Mouse (Mus musculus): ENCODE results near the gene Slc10a4. TPM values are rescaled to one million over a fixed set of nuclear protein-coding genes. Genes with fewer than 3 reads are reported as not detected.

The Slc10a4 gene
- polyA plus RNA-seq, 1 experiment from 2014 or later: 28.9 TPM

DNA sequence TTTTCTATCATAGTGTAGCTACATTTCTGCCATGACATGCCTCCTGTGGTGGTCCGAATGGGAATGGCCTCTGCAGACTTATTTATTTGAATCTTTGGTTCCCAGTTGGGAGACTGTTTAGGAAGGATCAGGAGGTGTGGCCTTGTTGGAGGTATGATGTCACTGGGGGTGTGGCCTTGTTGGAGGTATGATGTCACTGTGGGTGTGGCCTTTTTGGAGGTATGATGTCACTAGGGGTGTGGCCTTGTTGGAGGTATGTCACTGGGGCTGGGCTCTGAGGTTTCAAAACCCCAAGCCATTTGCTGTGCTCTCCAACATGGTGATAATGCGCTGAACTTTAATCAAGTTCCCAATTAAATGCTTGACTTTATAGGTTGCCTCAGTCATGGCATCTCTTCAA is 37.4 kb downstream of the Slc10a4 start:
- Histone ChIP-seq H3K36me3 (ENCODE audit: control insufficient read depth, insufficient read depth, low read length) (peaks cover 29% of the 10 kb centered on the region), H3K4me2 (ENCODE audit: low read length) (no peak overlapping the region), H3K9ac (ENCODE audit: low read depth, low read length) (no peak overlapping the region), H3K27ac (ENCODE audit: low read length) (no peak overlapping the region), H3K4me1 (ENCODE audit: control insufficient read depth, insufficient read depth, low read length) (no peaks in the 10 kb centered on the region), H3K27me3 (ENCODE audit: control insufficient read depth, insufficient read depth, low read depth, low read length) (no peaks in the 10 kb centered on the region), H3K4me3 (ENCODE audit: low read depth, low read length) (no peak overlapping the region), H3K9me3 (replicated peaks; ENCODE audit: control insufficient read depth, low read length, poor library complexity, severe bottlenecking) (no peaks in the 10 kb centered on the region)
- no peak for ATAC-seq
- WGBS: 100% methylated on average over 2 of the region's 2 CpGs

DNA sequence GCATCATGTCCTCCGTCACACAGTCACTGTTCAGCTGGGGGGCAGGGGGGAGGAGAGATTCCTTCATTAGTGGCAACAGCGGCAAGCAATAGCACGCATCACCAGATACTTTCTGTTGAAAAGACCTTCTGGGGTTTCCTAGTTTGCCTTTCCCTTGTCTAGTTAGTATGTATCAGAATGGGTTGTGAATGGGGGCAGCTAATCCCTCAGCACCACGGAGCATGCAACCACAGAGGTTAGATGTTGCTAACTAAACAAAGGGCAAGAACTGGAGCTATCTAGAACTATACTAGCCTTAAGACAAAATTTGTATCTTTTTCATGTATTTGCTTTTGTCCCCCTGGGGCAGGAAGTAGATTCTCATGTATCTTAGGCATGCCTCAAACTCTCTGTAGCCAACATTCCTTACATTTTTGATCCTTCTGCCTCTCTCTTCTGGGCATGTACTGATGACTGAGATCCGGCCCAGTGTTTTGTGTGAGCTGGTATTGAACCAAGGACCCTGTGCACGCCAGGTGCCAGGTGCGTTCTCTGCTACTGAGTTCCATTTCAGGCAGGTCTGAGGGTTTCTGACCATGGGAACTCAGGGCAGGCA is 41.1 kb downstream of the Slc10a4 start:
- WGBS: 84% methylated on average over 7 of the region's 7 CpGs
- Histone ChIP-seq H3K4me1 (ENCODE audit: control insufficient read depth, insufficient read depth, low read length) (no peaks in the 10 kb centered on the region), H3K9ac (ENCODE audit: low read depth, low read length) (no peak overlapping the region), H3K4me2 (ENCODE audit: low read length) (no peak overlapping the region), H3K9me3 (replicated peaks; ENCODE audit: control insufficient read depth, low read length, poor library complexity, severe bottlenecking) (no peaks in the 10 kb centered on the region), H3K36me3 (ENCODE audit: control insufficient read depth, insufficient read depth, low read length) (peaks cover 41% of the 10 kb centered on the region), H3K4me3 (ENCODE audit: low read depth, low read length) (no peak overlapping the region), H3K27ac (ENCODE audit: low read length) (no peak overlapping the region), H3K27me3 (ENCODE audit: control insufficient read depth, insufficient read depth, low read depth, low read length) (no peaks in the 10 kb centered on the region)
- no peak for ATAC-seq

GRCm38 (mm10) chr5:73053933-73054332 is 47.2 kb downstream of the Slc10a4 start:
- WGBS: 95% methylated on average over 8 of the region's 8 CpGs

DNA sequence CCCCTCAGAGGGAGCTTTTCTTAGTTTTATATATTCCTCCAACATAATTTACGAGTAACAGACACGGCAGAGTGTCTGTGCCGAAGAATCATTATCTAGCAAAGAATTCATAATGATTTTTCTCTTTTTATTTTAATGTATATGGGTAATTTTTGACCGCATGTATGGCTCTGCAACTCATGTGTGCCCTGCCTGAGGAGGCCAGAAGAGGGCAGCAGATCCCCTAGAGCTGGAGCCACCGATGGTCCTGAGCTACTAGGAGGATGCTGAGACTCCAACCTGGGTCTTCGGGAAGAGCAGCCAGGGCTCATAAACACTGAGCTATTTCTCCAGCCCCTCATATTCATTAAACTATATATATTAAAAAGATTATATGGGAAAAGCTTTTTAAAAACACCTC is 49.8 kb downstream of the Slc10a4 start:
- H3K36me3 ChIP-seq (ENCODE audit: control insufficient read depth, insufficient read depth, low read length): peaks cover 21% of the 10 kb centered on the region
- 92% methylated on average over 6 of the region's 6 CpGs for WGBS
- no peaks in the 10 kb centered on the region for H3K9me3 ChIP-seq (replicated peaks; ENCODE audit: control insufficient read depth, low read length, poor library complexity, severe bottlenecking)
- H3K27me3 ChIP-seq (ENCODE audit: control insufficient read depth, insufficient read depth, low read depth, low read length): no peaks in the 10 kb centered on the region
- H3K4me2 ChIP-seq (ENCODE audit: low read length): no peak overlapping the region
- no peak overlapping the region for H3K9ac ChIP-seq (ENCODE audit: low read depth, low read length)
- no peak for ATAC-seq
- no peak overlapping the region for H3K4me3 ChIP-seq (ENCODE audit: low read depth, low read length)
- H3K27ac ChIP-seq (ENCODE audit: low read length): no peak overlapping the region
- no peaks in the 10 kb centered on the region for H3K4me1 ChIP-seq (ENCODE audit: control insufficient read depth, insufficient read depth, low read length)

More at GRCm38 (mm10) chr5:73053933-73054332, 47.2 kb downstream of the Slc10a4 start:
- Histone ChIP-seq H3K4me1 (ENCODE audit: control insufficient read depth, insufficient read depth, low read length) (no peaks in the 10 kb centered on the region), H3K9ac (ENCODE audit: low read depth, low read length) (no peak overlapping the region), H3K4me3 (ENCODE audit: low read depth, low read length) (no peak overlapping the region), H3K27me3 (ENCODE audit: control insufficient read depth, insufficient read depth, low read depth, low read length) (no peaks in the 10 kb centered on the region), H3K9me3 (replicated peaks; ENCODE audit: control insufficient read depth, low read length, poor library complexity, severe bottlenecking) (no peaks in the 10 kb centered on the region), H3K4me2 (ENCODE audit: low read length) (no peak overlapping the region), H3K36me3 (ENCODE audit: control insufficient read depth, insufficient read depth, low read length) (peaks cover 33% of the 10 kb centered on the region), H3K27ac (ENCODE audit: low read length) (no peak overlapping the region)
- no peak for ATAC-seq

DNA sequence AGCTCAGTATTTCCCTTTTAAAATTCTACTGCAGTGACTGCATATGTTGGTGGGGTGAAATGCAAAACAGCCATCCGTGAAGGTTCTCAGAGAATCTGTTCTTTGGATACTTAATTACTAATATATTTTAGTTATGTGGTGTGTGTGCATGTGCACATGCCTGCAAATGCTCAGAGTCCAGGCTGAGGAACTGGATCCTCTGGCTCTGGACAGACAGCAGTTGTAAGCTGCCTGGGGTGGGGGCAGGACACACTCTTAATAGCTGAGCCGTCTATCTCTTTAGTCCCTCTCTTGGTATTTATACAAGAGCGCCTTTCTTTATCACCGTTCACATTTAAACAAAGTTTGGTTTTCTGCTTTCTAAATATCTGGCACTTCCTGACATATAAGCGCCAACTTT is 50.3 kb downstream of the Slc10a4 start:
- no peak overlapping the region for H3K4me2 ChIP-seq (ENCODE audit: low read length)
- ATAC-seq: no peak
- H3K4me3 ChIP-seq (ENCODE audit: low read depth, low read length): no peak overlapping the region
- H3K27ac ChIP-seq (ENCODE audit: low read length): no peak overlapping the region
- no peaks in the 10 kb centered on the region for H3K27me3 ChIP-seq (ENCODE audit: control insufficient read depth, insufficient read depth, low read depth, low read length)
- H3K9me3 ChIP-seq (replicated peaks; ENCODE audit: control insufficient read depth, low read length, poor library complexity, severe bottlenecking): no peaks in the 10 kb centered on the region
- H3K4me1 ChIP-seq (ENCODE audit: control insufficient read depth, insufficient read depth, low read length): no peaks in the 10 kb centered on the region
- no peak overlapping the region for H3K9ac ChIP-seq (ENCODE audit: low read depth, low read length)
- H3K36me3 ChIP-seq (ENCODE audit: control insufficient read depth, insufficient read depth, low read length): peaks cover 20% of the 10 kb centered on the region
- WGBS: 92% methylated on average over 5 of the region's 5 CpGs

DNA sequence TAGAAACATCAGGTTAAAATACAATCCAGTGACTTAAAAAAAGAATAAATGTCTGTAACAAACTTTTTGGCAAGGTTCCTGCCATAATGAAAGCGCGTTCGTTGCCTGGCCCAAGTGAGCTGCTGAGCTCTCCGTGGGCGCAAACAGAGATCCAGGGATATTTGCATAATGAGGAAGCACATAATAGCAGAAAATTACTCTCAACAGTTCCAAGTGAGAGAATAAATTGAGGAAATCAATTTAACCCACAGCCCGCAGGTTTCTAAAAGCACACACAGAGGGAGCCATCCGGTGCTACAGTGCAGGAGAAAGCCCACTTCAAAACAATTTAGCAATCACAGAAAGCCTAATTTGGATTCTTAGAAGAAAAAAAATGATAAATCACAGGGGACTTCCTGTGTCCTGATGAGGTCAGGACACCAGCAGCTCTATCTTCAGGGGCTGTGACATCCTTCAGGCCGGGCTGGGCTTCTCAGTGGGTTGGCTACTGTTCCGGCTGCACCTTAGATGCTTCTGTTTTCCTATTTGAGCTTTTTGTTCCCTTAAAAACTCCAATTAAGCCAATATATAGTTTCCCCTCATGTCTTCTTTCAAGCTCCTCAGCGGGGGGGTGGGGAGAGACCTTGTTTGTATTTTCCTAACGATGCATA is 54.9 kb downstream of the Slc10a4 start:
- WGBS: 48% methylated on average over 11 of the region's 11 CpGs
- H3K27ac ChIP-seq (ENCODE audit: low read length): 0 out of 2 replicates have a peak overlapping the region, but pooled peaks have one; percentile 4
- 0 out of 2 replicates have a peak, but pooled peaks have one; percentile 4 for ATAC-seq

More for the DNA sequence above, 54.9 kb downstream of the Slc10a4 start:
- no peak overlapping the region for H3K4me2 ChIP-seq (ENCODE audit: low read length)
- H3K4me3 ChIP-seq (ENCODE audit: low read depth, low read length): no peak overlapping the region
- no peaks in the 10 kb centered on the region for H3K9me3 ChIP-seq (replicated peaks; ENCODE audit: control insufficient read depth, low read length, poor library complexity, severe bottlenecking)
- no peak overlapping the region for H3K9ac ChIP-seq (ENCODE audit: low read depth, low read length)
- H3K4me1 ChIP-seq (ENCODE audit: control insufficient read depth, insufficient read depth, low read length): no peaks in the 10 kb centered on the region
- H3K27me3 ChIP-seq (ENCODE audit: control insufficient read depth, insufficient read depth, low read depth, low read length): no peaks in the 10 kb centered on the region
- H3K36me3 ChIP-seq (ENCODE audit: control insufficient read depth, insufficient read depth, low read length): peaks cover 11% of the 10 kb centered on the region; the same call in 1 of the 2 replicates

Other genes starting within 250 kb of the Slc10a4 start
- 4.6 and 5.4 TPM in 2 replicates for gene Tec, start 138.4 kb upstream of the Slc10a4 start, polyA plus RNA-seq (2015; fragmentation: Nextera tagmentation; extraction: Ambion mirVana)
- gene Slain2, start 92.6 kb upstream of the Slc10a4 start, polyA plus RNA-seq (2015; fragmentation: Nextera tagmentation; extraction: Ambion mirVana): 15.1 and 15.2 TPM in 2 replicates
- not detected in 2 replicates for gene Gm10135, start 32.2 kb upstream of the Slc10a4 start, polyA plus RNA-seq (2015; fragmentation: Nextera tagmentation; extraction: Ambion mirVana)
- gene Fryl, start 249.7 kb downstream of the Slc10a4 start, polyA plus RNA-seq (2015; fragmentation: Nextera tagmentation; extraction: Ambion mirVana): 40.0 and 47.5 TPM in 2 replicates

All from midbrain, embryonic 16.5 days (tissue).